Mouse (Mus musculus): ENCODE measurements at regions not wholly inside any gene's neighbourhood (a gene's known extent, or its start where the extent isn't known, plus 50 kb on each side); places are given as distances from the start of the nearest gene placed in this dataset.

DNA sequence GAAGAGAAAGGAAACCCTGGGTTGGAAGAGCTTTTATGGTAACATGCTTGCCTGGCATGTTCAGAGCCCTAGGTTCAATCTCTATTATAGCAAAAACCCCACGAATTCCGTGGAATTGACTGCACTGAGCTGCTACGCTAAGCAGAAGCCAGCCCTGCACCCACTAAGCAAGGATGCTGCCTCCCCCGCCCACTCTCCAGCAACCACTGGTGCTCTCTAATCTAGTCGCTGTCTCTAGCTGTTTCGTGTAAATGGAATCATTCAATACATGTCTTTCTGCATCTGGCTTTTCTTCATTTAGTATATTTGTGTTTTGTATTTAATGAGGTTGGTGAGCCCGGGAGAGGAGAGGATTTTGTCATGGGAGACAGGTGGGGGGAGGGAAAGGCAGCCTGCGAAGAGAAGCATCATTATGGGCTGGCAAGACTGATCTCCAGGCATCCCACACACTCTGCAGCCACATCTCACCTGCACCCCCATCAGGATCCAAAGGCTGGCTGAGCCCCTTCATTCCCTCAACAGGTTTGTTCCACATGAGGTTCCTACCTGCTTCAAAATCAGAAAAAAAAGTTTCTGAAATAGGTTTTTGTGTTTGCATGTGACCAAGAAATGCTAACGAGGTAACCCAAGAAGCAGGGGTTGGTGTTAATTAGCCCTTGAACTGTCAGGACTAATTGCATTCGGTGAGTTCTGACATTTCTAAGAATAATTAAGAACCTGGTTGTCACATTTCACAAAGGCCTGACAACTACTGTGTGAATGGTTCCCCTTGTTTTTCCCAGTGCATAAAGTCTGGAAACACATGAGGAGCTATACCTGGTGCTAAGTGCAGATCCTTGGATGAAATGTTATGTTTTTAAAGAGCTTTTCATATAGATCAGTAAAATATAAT, 68.6 kb upstream of the Ubl3 start:
- TF ChIP-seq CTCF (IDR thresholded peaks at IDR 0.05; ENCODE audit: low read depth, low read length), result no peak
- no peak for TF ChIP-seq EP300 (IDR thresholded peaks at IDR 0.05; ENCODE audit: insufficient read depth, low read depth, low read length)

Measured in ES-Bruce4 (cell line).